Mouse (Mus musculus) right cerebral cortex, adult 18-20 months (tissue): ENCODE results near the gene Ddx1.

ENCODE experiments used
- DNase-seq: peaks from one replicate; pipeline ENCODE4 v3.0.0; 2022; ENCODE audit warnings: mixed read lengths

The Ddx1 gene

GRCm38 (mm10) chr12:13248691-13249572 lies at the start of gene Ddx1:
Gene Ddx1, minus strand, starts transcription at chr12:13249213.
- DNase-seq = peak; percentile 84

GRCm38 (mm10) chr12:13293421-13293881 lies 44.4 kb upstream of the Ddx1 start:
- no peak for DNase-seq

- DNase-seq = no peak
Measured at GRCm38 (mm10) chr12:13291453-13291852, 42.4 kb upstream of the Ddx1 start.

GRCm38 (mm10) chr12:13269570-13270390 lies 20.8 kb upstream of the Ddx1 start:
- DNase-seq = no peak

GRCm38 (mm10) chr12:13268826-13269449 lies 19.9 kb upstream of the Ddx1 start, which contains the start of gene Nbas:
Gene Nbas, plus strand, starts transcription at chr12:13269133.
- peak; percentile 91 for DNase-seq

GRCm38 (mm10) chr12:13268412-13268811 lies 19.4 kb upstream of the Ddx1 start:
- no peak for DNase-seq

- DNase-seq = no peak
Measured at GRCm38 (mm10) chr12:13255701-13256100, 6.7 kb upstream of the Ddx1 start.

GRCm38 (mm10) chr12:13255068-13255467 lies 6.1 kb upstream of the Ddx1 start:
- DNase-seq = no peak

GRCm38 (mm10) chr12:13249573-13249919 lies 533 bp upstream of the Ddx1 start:
- DNase-seq = no peak

GRCm38 (mm10) chr12:13242453-13242852 lies 6.6 kb downstream of the Ddx1 start:
- DNase-seq = no peak

- no peak for DNase-seq
Measured at GRCm38 (mm10) chr12:13218101-13218514, 30.9 kb downstream of the Ddx1 start.

- DNase-seq = no peak
Measured at GRCm38 (mm10) chr12:13217568-13217967, 31.4 kb downstream of the Ddx1 start.

GRCm38 (mm10) chr12:13216501-13217103 lies 32.4 kb downstream of the Ddx1 start:
- DNase-seq = no peak

GRCm38 (mm10) chr12:13214345-13215278 lies 34.4 kb downstream of the Ddx1 start:
- DNase-seq = peak; percentile 90

GRCm38 (mm10) chr12:13211746-13212482 lies 37.1 kb downstream of the Ddx1 start:
- DNase-seq = peak; percentile 90

- DNase-seq = peak; percentile 79
Measured at GRCm38 (mm10) chr12:13209692-13210377, 39.2 kb downstream of the Ddx1 start.

- DNase-seq = no peak
Measured at GRCm38 (mm10) chr12:13208983-13209451, 40.0 kb downstream of the Ddx1 start.

GRCm38 (mm10) chr12:13208517-13208916 lies 40.5 kb downstream of the Ddx1 start:
- no peak for DNase-seq

- no peak for DNase-seq
Measured at GRCm38 (mm10) chr12:13207099-13207498, 41.9 kb downstream of the Ddx1 start.

- no peak for DNase-seq
Measured at GRCm38 (mm10) chr12:13205733-13206132, 43.3 kb downstream of the Ddx1 start.
